Mouse (Mus musculus) midbrain, postnatal 0 days (tissue): ENCODE measurements around the gene Camk2g. TPM values are rescaled to one million over a fixed set of nuclear protein-coding genes. Genes with fewer than 3 reads are reported as not detected.

ENCODE experiments used
- ATAC-seq: fragments of 200-750 bp; cut with Nextera tagmentation; 2 replicates; pipeline ENCODE4 v1.8.0; 2017; ENCODE audit warnings: moderate number of reproducible peaks, mild to moderate bottlenecking, moderate TSS enrichment, moderate library complexity; ENCODE audit not compliant: low FRiP score
- DNase-seq: peaks from one replicate; pipeline ENCODE4 v3.0.0-alpha.2; 2015; ENCODE audit warnings: low spot score
- H3K27ac ChIP-seq: fragments of 300-500 bp; sonication (generic); 2 replicates; pipeline ENCODE4 v1.5.1; 2014; ENCODE audit warnings: low read depth, mild to moderate bottlenecking, low read length, mixed read lengths
- H3K27me3 ChIP-seq: fragments of 300-500 bp; sonication (generic); 2 replicates; pipeline ENCODE4 v1.6.1; 2014; ENCODE audit warnings: low read length, control low read depth, mixed read lengths; ENCODE audit not compliant: insufficient read depth
- H3K36me3 ChIP-seq: fragments of 300-500 bp; sonication (generic); 2 replicates; pipeline ENCODE4 v1.6.1; 2014; ENCODE audit warnings: low read length, control low read depth, mixed read lengths; ENCODE audit not compliant: insufficient read depth
- H3K4me1 ChIP-seq: fragments of 300-500 bp; sonication (generic); 2 replicates; pipeline ENCODE4 v1.6.1; 2014; ENCODE audit warnings: mild to moderate bottlenecking, control low read depth, antibody characterized with exemption, low read length, mixed read lengths; ENCODE audit not compliant: insufficient read depth
- H3K4me2 ChIP-seq: fragments of 300-500 bp; sonication (generic); 2 replicates; pipeline ENCODE4 v1.6.1; 2014; ENCODE audit warnings: low read depth, mild to moderate bottlenecking, low read length, mixed read lengths; ENCODE audit not compliant: poor library complexity, severe bottlenecking
- H3K4me3 ChIP-seq: fragments of 300-500 bp; sonication (generic); 2 replicates; pipeline ENCODE4 v1.5.1; 2014; ENCODE audit warnings: low read depth, mild to moderate bottlenecking, low read length, moderate library complexity
- H3K9ac ChIP-seq: fragments of 300-500 bp; sonication (generic); replicated peaks from 2 replicates; pipeline ENCODE4 v1.6.1; 2014; ENCODE audit warnings: mild to moderate bottlenecking, low read length, moderate library complexity, mixed read lengths; ENCODE audit not compliant: poor library complexity, severe bottlenecking
- H3K9me3 ChIP-seq: fragments of 300-500 bp; sonication (generic); 2 replicates; pipeline ENCODE4 v1.6.1; 2016; ENCODE audit warnings: low read length, control low read depth
- CTCF ChIP-seq: IDR thresholded peaks from 2 replicates; pipeline ENCODE4 v1.5.1; 2016; ENCODE audit warnings: antibody characterized with exemption, mild to moderate bottlenecking
- WGBS: fragments of 180-500 bp; shearing (Covaris S2); extraction: QIAGEN DNeasy Blood & Tissue Kit; methylation state at CpG from one replicate; pipeline ENCODE4 v1.1.7; 2014; 5-methylcytosine and 5-hydroxymethylcytosine counted together
- polyA plus RNA-seq: library from polyadenylated mRNA; unstranded; fragments of >200 nt; fragmentation: Nextera tagmentation; extraction: Ambion mirVana; gene quantifications from 2 replicates; pipeline ENCODE4 v1.2.1, GENCODE M21; 2015
- total RNA-seq: library from RNA; depleted of rRNA; stranded (reverse); fragments of >200 nt; gene quantifications from 2 replicates; pipeline ENCODE4 v1.2.3, GENCODE M21; 2014

Gene Camk2g
- total and polyA plus RNA-seq, 2 experiments from 2014 or later, result 261 to 267 TPM

DNA sequence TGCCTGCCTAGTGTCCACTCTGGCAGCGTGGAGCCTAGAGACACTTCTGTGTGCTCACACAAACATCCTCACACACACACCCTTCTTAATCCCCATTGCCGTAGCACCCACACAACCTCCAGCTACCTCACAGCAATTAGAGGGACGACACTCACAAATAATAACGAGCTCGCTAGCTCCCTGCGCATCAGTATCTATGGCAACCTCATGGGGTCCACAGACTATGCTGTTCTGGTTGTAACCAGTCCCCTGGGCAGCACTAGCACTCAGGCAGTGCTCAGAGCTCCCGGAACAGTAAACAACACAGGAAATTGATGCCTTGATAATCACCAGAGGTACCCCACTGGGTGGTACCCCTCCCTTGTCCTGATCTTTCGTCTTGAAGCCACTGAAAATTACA lies 2.8 kb upstream of the Camk2g start:
- peaks cover 9% of the 10 kb centered on the region; the same call in 1 of the 2 replicates for H3K4me1 ChIP-seq
- TF ChIP-seq CTCF, result no peak
- no peak overlapping the region for H3K4me3 ChIP-seq
- H3K4me2 ChIP-seq, result no peak overlapping the region
- H3K27ac ChIP-seq, result no peak overlapping the region
- H3K27me3 ChIP-seq, result no peaks in the 10 kb centered on the region
- no peaks in the 10 kb centered on the region for H3K9me3 ChIP-seq
- DNase-seq, result peak; percentile 73
- WGBS, result 20% methylated on average over 8 of the region's 8 CpGs
- no peaks in the 10 kb centered on the region for H3K36me3 ChIP-seq
- ATAC-seq, result 0 out of 2 replicates have a peak, but pooled peaks have one; percentile 32
- no peak overlapping the region for H3K9ac ChIP-seq

DNA sequence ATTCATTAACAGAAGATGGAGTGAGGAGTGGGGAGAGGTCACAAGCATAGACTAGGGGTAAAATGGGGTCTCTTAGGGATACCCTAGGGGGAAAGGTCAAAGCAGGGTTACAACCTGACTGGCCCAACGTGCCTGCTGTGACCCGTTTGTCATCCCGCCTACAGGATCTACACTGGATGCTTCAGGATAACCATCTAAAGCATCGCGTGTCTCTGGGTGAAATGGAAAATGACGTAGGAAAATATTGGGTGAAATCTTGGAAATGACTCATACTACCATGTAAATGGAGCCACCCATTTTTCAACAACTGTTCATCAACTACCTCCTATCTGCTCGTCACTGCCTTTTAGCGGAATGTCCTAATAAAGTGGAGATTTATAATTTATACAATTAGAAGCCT lies 2.3 kb upstream of the Camk2g start:
- Histone ChIP-seq H3K4me1 (peaks cover 9% of the 10 kb centered on the region; the same call in 1 of the 2 replicates), H3K4me3 (no peak overlapping the region), H3K27me3 (no peaks in the 10 kb centered on the region), H3K4me2 (no peak overlapping the region), H3K36me3 (no peaks in the 10 kb centered on the region), H3K27ac (peak overlapping the region; percentile 32; the same call in 1 of the 2 replicates), H3K9me3 (no peaks in the 10 kb centered on the region), H3K9ac (no peak overlapping the region)
- TF ChIP-seq CTCF, result no peak
- WGBS, result 72% methylated on average over 8 of the region's 8 CpGs
- no peak for DNase-seq
- no peak for ATAC-seq

DNA sequence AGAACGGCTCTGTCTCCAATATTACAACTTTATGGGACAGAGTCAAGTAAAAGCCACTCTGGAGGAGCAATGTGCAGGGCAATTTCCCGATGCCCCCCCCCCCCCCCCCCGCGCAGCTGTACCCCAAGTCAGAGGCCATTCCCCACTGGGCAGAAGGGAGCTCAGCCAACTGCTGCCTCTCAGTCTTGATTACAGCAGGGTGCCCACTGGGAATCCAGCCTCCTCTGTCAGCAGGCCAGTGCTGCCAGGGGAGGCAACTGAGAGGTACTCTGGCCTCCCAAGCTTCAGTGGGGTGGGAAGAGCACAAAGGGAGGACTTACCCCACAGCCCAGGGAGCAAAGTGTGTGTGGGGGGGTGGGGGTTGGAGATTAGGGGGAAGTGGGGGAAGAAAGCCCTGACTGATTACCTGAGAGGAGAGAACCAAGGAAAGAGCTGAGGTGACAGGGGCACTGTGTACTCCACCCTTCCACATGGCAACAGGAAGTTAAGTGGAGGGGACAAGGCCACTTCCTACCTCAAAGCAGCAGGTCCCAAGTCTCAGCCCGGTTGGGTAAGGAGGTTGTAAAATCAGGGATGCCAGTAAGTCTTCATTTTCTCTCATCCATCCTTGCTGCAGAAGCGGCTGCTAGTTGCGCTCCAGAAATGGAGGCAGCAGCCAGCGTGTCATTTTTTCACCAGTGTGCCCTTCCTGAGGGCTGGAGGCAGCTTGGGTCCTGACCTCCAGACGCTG lies 1.7 kb upstream of the Camk2g start:
- no peak for ATAC-seq
- Histone ChIP-seq H3K4me3 (no peak overlapping the region), H3K9ac (no peak overlapping the region), H3K4me2 (no peak overlapping the region), H3K9me3 (no peaks in the 10 kb centered on the region), H3K36me3 (peaks cover 3% of the 10 kb centered on the region), H3K4me1 (peaks cover 9% of the 10 kb centered on the region; the same call in 1 of the 2 replicates), H3K27ac (no peak overlapping the region), H3K27me3 (no peaks in the 10 kb centered on the region)
- DNase-seq, result no peak
- TF ChIP-seq CTCF, result no peak
- WGBS, result 43% methylated on average over 8 of the region's 9 CpGs

DNA sequence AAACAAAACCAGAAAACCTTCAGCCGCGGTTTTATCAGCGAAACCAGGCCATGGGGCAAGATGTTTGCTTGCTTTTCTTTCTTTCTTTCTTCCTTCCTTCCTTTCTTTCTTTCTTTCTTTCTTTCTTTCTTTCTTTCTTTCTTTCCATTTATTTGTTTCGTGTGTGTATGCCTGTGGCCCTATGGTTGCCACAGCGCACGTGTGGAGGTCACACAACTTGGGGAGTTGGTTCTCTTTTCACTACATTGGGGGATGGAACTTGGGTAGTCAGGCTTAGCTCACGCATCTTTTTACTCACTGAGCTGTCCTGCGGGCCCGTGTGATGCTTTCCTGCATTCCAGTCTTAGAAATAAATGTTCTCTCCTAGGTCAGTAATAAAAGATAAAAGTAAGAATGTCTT lies 701 bp upstream of the Camk2g start:
- no peak for TF ChIP-seq CTCF
- Histone ChIP-seq H3K4me3 (peak overlapping the region; percentile 85), H3K27me3 (no peaks in the 10 kb centered on the region), H3K9ac (peak overlapping the region; percentile 97), H3K4me1 (peaks cover 9% of the 10 kb centered on the region; the same call in 1 of the 2 replicates), H3K9me3 (no peaks in the 10 kb centered on the region), H3K27ac (no peak overlapping the region), H3K4me2 (peak overlapping the region; percentile 82), H3K36me3 (peaks cover 8% of the 10 kb centered on the region)
- DNase-seq, result no peak
- no peak for ATAC-seq
- 12% methylated on average over 9 of the region's 9 CpGs for WGBS

DNA sequence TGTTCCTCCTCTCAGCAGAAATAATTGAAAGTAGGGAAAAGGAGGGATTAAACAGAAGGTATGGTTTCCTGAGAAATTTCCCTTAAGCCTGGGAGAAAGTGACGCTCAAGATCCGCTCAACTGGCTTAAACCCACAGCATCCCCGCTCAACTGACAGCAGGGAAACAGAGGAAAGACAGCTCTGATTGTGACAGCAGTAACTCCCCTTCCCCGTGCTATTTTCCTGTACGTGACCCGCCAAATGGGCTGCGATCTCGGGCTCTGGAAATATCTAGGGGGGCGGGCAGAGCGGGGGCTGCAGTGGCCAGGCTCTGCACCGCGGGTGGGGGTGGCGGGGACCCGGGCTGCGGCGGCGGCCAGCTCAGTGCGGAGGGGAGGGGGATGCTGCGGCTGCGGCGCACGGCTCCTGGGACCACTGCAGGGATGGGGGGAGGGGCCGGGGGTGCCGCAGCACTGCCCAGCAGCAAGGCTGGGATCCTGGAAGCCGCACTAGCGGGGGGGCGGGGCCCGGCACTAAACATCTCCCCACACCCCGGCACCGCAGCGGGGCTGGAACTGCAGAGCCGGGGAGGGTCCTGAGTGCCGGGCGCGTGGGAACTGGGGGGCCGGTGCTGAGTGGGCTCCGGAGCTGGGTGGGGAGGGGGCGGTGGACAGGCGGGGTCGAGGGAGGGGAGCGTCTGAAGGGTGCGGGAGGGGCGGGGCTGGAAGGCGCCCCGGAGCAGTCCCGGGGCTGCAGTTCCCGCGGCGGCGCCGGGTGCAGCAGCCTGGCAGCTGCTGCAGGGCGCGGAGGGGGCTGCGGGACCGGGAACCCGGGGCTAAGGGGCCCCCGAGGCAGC lies 748 bp downstream of the Camk2g start:
- H3K9me3 ChIP-seq, result no peaks in the 10 kb centered on the region
- peaks cover 9% of the 10 kb centered on the region; the same call in 1 of the 2 replicates for H3K4me1 ChIP-seq
- H3K9ac ChIP-seq, result peak overlapping the region; percentile 97
- under 1% methylated on average over 42 of the region's 57 CpGs for WGBS
- TF ChIP-seq CTCF, result no peak
- H3K27ac ChIP-seq, result peak overlapping the region; percentile 77
- DNase-seq (peak; percentile 56), ATAC-seq (peak; percentile 53)
- H3K36me3 ChIP-seq, result peaks cover 16% of the 10 kb centered on the region
- H3K4me2 ChIP-seq, result peak overlapping the region; percentile 82
- peak overlapping the region; percentile 85 for H3K4me3 ChIP-seq
- H3K27me3 ChIP-seq, result no peaks in the 10 kb centered on the region
